Mouse (Mus musculus): ENCODE measurements around the gene Stac3. TPM values are rescaled to one million over a fixed set of nuclear protein-coding genes. Genes with fewer than 3 reads are reported as not detected.
A peak's percentile ranks its signal among the peaks of the same experiment; 100 is the strongest.

Stac3 gene
- polyA plus RNA-seq, 1 experiment from 2014 or later, result 0.32 TPM

GRCm38 (mm10) chr10:127512813-127513212, 11.3 kb downstream of the Stac3 start:
- 0% methylated on average over 27 of the region's 27 CpGs for WGBS

GRCm38 (mm10) chr10:127513501-127514091, 12.1 kb downstream of the Stac3 start:
- Histone ChIP-seq H3K27ac (replicated peaks; ENCODE audit: low read depth, low read length) (peak overlapping the region; percentile 99), H3K27me3 (ENCODE audit: control insufficient read depth, insufficient read depth, low read length) (peaks cover 9% of the 10 kb centered on the region; the same call in 1 of the 2 replicates), H3K9ac (replicated peaks; ENCODE audit: low read length) (no peak overlapping the region; the same call in 1 of the 2 replicates), H3K4me2 (ENCODE audit: low read length) (peak overlapping the region; percentile 89), H3K9me3 (ENCODE audit: control insufficient read depth, low read length) (no peaks in the 10 kb centered on the region), H3K36me3 (ENCODE audit: control insufficient read depth, insufficient read depth, low read length) (peaks cover 6% of the 10 kb centered on the region; the same call in 1 of the 2 replicates), H3K4me3 (replicated peaks; ENCODE audit: low read depth, low read length) (0 out of 2 replicates have a peak overlapping the region, but pooled peaks have one; percentile 10), H3K4me1 (ENCODE audit: control insufficient read depth, insufficient read depth, low read length) (peaks cover 84% of the 10 kb centered on the region)
- DNase-seq (peak; percentile 75), ATAC-seq (ENCODE audit: low FRiP score, low TSS enrichment) (no peak)
- WGBS, result under 1% methylated on average over 16 of the region's 16 CpGs

More at GRCm38 (mm10) chr10:127512813-127513212, 11.3 kb downstream of the Stac3 start:
- Histone ChIP-seq H3K27ac (replicated peaks; ENCODE audit: low read depth, low read length) (peak overlapping the region; percentile 99), H3K9me3 (ENCODE audit: control insufficient read depth, low read length) (no peaks in the 10 kb centered on the region), H3K4me2 (ENCODE audit: low read length) (peak overlapping the region; percentile 89), H3K4me1 (ENCODE audit: control insufficient read depth, insufficient read depth, low read length) (peaks cover 87% of the 10 kb centered on the region), H3K36me3 (ENCODE audit: control insufficient read depth, insufficient read depth, low read length) (peaks cover under 1% of the 10 kb centered on the region; the same call in 1 of the 2 replicates), H3K9ac (replicated peaks; ENCODE audit: low read length) (peak overlapping the region; percentile 86; the same call in 1 of the 2 replicates), H3K4me3 (replicated peaks; ENCODE audit: low read depth, low read length) (0 out of 2 replicates have a peak overlapping the region, but pooled peaks have one; percentile 10), H3K27me3 (ENCODE audit: control insufficient read depth, insufficient read depth, low read length) (peaks cover 9% of the 10 kb centered on the region; the same call in 1 of the 2 replicates)
- DNase-seq (peak; percentile 96), ATAC-seq (ENCODE audit: low FRiP score, low TSS enrichment) (peak; percentile 18; the same call in 1 of the 2 replicates)

- Histone ChIP-seq H3K9me3 (ENCODE audit: control insufficient read depth, low read length) (no peaks in the 10 kb centered on the region), H3K9ac (replicated peaks; ENCODE audit: low read length) (no peak overlapping the region), H3K4me1 (ENCODE audit: control insufficient read depth, insufficient read depth, low read length) (peaks cover 80% of the 10 kb centered on the region), H3K27me3 (ENCODE audit: control insufficient read depth, insufficient read depth, low read length) (peaks cover 9% of the 10 kb centered on the region; the same call in 1 of the 2 replicates), H3K36me3 (ENCODE audit: control insufficient read depth, insufficient read depth, low read length) (peaks cover 6% of the 10 kb centered on the region; the same call in 1 of the 2 replicates), H3K4me3 (replicated peaks; ENCODE audit: low read depth, low read length) (no peak overlapping the region), H3K4me2 (ENCODE audit: low read length) (peak overlapping the region; percentile 89), H3K27ac (replicated peaks; ENCODE audit: low read depth, low read length) (peak overlapping the region; percentile 99)
- no peak for DNase-seq
- WGBS, result 11% methylated on average over 13 of the region's 13 CpGs
- no peak for ATAC-seq (ENCODE audit: low FRiP score, low TSS enrichment)
Measured at GRCm38 (mm10) chr10:127514111-127514698, 12.7 kb downstream of the Stac3 start.

GRCm38 (mm10) chr10:127514764-127515163, 13.3 kb downstream of the Stac3 start, which contains the start of gene Ndufa4l2:
TSS of gene Ndufa4l2 (plus strand) at chr10:127514967.
- no peak for ATAC-seq (ENCODE audit: low FRiP score, low TSS enrichment)

GRCm38 (mm10) chr10:127515271-127515982, 13.9 kb downstream of the Stac3 start:
- no peak overlapping the region for H3K4me3 ChIP-seq (replicated peaks; ENCODE audit: low read depth, low read length)
- ATAC-seq (ENCODE audit: low FRiP score, low TSS enrichment), result no peak
- 0 out of 2 replicates have a peak overlapping the region, but pooled peaks have one; percentile 20 for H3K27ac ChIP-seq (replicated peaks; ENCODE audit: low read depth, low read length)
- H3K4me2 ChIP-seq (ENCODE audit: low read length), result no peak overlapping the region; the same call in 1 of the 2 replicates
- DNase-seq, result no peak
- H3K27me3 ChIP-seq (ENCODE audit: control insufficient read depth, insufficient read depth, low read length), result peaks cover 9% of the 10 kb centered on the region; the same call in 1 of the 2 replicates
- no peak overlapping the region for H3K9ac ChIP-seq (replicated peaks; ENCODE audit: low read length)
- peaks cover 67% of the 10 kb centered on the region for H3K4me1 ChIP-seq (ENCODE audit: control insufficient read depth, insufficient read depth, low read length)
- H3K36me3 ChIP-seq (ENCODE audit: control insufficient read depth, insufficient read depth, low read length), result peaks cover 6% of the 10 kb centered on the region; the same call in 1 of the 2 replicates
- WGBS, result 26% methylated on average over 9 of the region's 9 CpGs
- H3K9me3 ChIP-seq (ENCODE audit: control insufficient read depth, low read length), result no peaks in the 10 kb centered on the region

More at GRCm38 (mm10) chr10:127514764-127515163, 13.3 kb downstream of the Stac3 start, which contains the start of gene Ndufa4l2:
- Histone ChIP-seq H3K9me3 (ENCODE audit: control insufficient read depth, low read length) (no peaks in the 10 kb centered on the region), H3K4me3 (replicated peaks; ENCODE audit: low read depth, low read length) (no peak within 1 kb of the TSS), H3K9ac (replicated peaks; ENCODE audit: low read length) (no peak within 1 kb of the TSS), H3K27ac (replicated peaks; ENCODE audit: low read depth, low read length) (peak within 1 kb of the TSS; percentile 99), H3K4me1 (ENCODE audit: control insufficient read depth, insufficient read depth, low read length) (peaks cover 74% of the 10 kb centered on the region), H3K27me3 (ENCODE audit: control insufficient read depth, insufficient read depth, low read length) (peaks cover 9% of the 10 kb centered on the region; the same call in 1 of the 2 replicates), H3K4me2 (ENCODE audit: low read length) (peak within 1 kb of the TSS; percentile 89), H3K36me3 (ENCODE audit: control insufficient read depth, insufficient read depth, low read length) (peaks cover 6% of the 10 kb centered on the region; the same call in 1 of the 2 replicates)
- 10% methylated on average over 6 of the region's 6 CpGs for WGBS
- peak; percentile 3 for DNase-seq

GRCm38 (mm10) chr10:127515983-127516459, 14.5 kb downstream of the Stac3 start:
- H3K9me3 ChIP-seq (ENCODE audit: control insufficient read depth, low read length), result no peaks in the 10 kb centered on the region
- H3K27ac ChIP-seq (replicated peaks; ENCODE audit: low read depth, low read length), result no peak overlapping the region
- H3K4me3 ChIP-seq (replicated peaks; ENCODE audit: low read depth, low read length), result no peak overlapping the region
- no peak overlapping the region for H3K9ac ChIP-seq (replicated peaks; ENCODE audit: low read length)
- 18% methylated on average over 8 of the region's 8 CpGs for WGBS
- H3K4me2 ChIP-seq (ENCODE audit: low read length), result no peak overlapping the region
- DNase-seq (no peak), ATAC-seq (ENCODE audit: low FRiP score, low TSS enrichment) (no peak)
- H3K27me3 ChIP-seq (ENCODE audit: control insufficient read depth, insufficient read depth, low read length), result peaks cover 9% of the 10 kb centered on the region; the same call in 1 of the 2 replicates
- H3K36me3 ChIP-seq (ENCODE audit: control insufficient read depth, insufficient read depth, low read length), result peaks cover 6% of the 10 kb centered on the region; the same call in 1 of the 2 replicates
- H3K4me1 ChIP-seq (ENCODE audit: control insufficient read depth, insufficient read depth, low read length), result peaks cover 65% of the 10 kb centered on the region

- no peak overlapping the region for H3K4me3 ChIP-seq (replicated peaks; ENCODE audit: low read depth, low read length)
- DNase-seq, result no peak
- peaks cover 6% of the 10 kb centered on the region; the same call in 1 of the 2 replicates for H3K36me3 ChIP-seq (ENCODE audit: control insufficient read depth, insufficient read depth, low read length)
Measured at GRCm38 (mm10) chr10:127516576-127517260, 15.2 kb downstream of the Stac3 start.

More at GRCm38 (mm10) chr10:127516576-127517260, 15.2 kb downstream of the Stac3 start:
- H3K27me3 ChIP-seq (ENCODE audit: control insufficient read depth, insufficient read depth, low read length), result peaks cover 9% of the 10 kb centered on the region; the same call in 1 of the 2 replicates
- H3K27ac ChIP-seq (replicated peaks; ENCODE audit: low read depth, low read length), result no peak overlapping the region
- peak overlapping the region; percentile 33 for H3K4me2 ChIP-seq (ENCODE audit: low read length)
- H3K9ac ChIP-seq (replicated peaks; ENCODE audit: low read length), result no peak overlapping the region; the same call in 1 of the 2 replicates
- 4% methylated on average over 29 of the region's 30 CpGs for WGBS
- no peaks in the 10 kb centered on the region for H3K9me3 ChIP-seq (ENCODE audit: control insufficient read depth, low read length)
- no peak for ATAC-seq (ENCODE audit: low FRiP score, low TSS enrichment)
- peaks cover 67% of the 10 kb centered on the region for H3K4me1 ChIP-seq (ENCODE audit: control insufficient read depth, insufficient read depth, low read length)
